Mouse (Mus musculus): ENCODE measurements at regions not wholly inside any gene's neighbourhood (a gene's known extent, or its start where the extent isn't known, plus 50 kb on each side); places are given as distances from the start of the nearest gene placed in this dataset.
"Not testable (repeated sequence)": the region's sequence is repeated elsewhere in the genome, so short reads cannot be mapped to it uniquely, and the experiment has no call there.

DNA sequence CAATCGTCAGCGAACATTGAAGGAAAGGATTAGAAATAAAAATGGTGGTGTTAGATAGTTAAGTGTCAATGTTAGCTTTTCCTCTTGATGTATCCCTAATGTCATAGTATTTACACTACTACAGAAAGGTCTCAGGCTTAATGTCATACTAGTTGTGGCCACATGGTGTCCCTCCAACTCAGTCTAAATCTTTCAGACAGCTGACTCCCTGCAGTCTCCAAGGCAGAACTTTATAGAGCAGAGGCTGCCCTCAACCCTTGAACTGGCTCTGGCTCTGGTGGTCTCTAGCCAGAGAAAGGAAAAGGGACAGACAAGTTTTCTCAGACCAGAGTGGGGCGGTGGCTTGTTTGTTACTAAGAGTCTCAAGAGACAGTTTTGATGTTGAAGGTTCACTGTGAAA lies 99.5 kb upstream of the Eif4g2 start:
- WGBS, result 51% methylated on average over 3 of the region's 3 CpGs
- TF ChIP-seq EP300 (IDR thresholded peaks at IDR 0.05) (no peak), CTCF (IDR thresholded peaks at IDR 0.05) (peak; percentile 86)
- ATAC-seq, result peak; percentile 51
- Histone ChIP-seq H3K9me3 (ENCODE audit: low read length) (no peaks in the 10 kb centered on the region), H3K4me3 (ENCODE audit: low read depth, low read length) (no peak overlapping the region), H3K9ac (replicated peaks; ENCODE audit: low read depth) (no peak overlapping the region), H3K36me3 (ENCODE audit: insufficient read depth, low read length) (no peaks in the 10 kb centered on the region), H3K4me1 (ENCODE audit: insufficient read depth, low read depth, low read length) (peaks cover 4% of the 10 kb centered on the region; the same call in 1 of the 2 replicates), H3K27me3 (replicated peaks; ENCODE audit: insufficient read depth, low read length) (no peaks in the 10 kb centered on the region), H3K27ac (ENCODE audit: low read length) (no peak overlapping the region), H3K4me2 (replicated peaks; ENCODE audit: low read depth, low read length) (no peak overlapping the region)
- peak; percentile 84 for DNase-seq (ENCODE audit: low spot score)

DNA sequence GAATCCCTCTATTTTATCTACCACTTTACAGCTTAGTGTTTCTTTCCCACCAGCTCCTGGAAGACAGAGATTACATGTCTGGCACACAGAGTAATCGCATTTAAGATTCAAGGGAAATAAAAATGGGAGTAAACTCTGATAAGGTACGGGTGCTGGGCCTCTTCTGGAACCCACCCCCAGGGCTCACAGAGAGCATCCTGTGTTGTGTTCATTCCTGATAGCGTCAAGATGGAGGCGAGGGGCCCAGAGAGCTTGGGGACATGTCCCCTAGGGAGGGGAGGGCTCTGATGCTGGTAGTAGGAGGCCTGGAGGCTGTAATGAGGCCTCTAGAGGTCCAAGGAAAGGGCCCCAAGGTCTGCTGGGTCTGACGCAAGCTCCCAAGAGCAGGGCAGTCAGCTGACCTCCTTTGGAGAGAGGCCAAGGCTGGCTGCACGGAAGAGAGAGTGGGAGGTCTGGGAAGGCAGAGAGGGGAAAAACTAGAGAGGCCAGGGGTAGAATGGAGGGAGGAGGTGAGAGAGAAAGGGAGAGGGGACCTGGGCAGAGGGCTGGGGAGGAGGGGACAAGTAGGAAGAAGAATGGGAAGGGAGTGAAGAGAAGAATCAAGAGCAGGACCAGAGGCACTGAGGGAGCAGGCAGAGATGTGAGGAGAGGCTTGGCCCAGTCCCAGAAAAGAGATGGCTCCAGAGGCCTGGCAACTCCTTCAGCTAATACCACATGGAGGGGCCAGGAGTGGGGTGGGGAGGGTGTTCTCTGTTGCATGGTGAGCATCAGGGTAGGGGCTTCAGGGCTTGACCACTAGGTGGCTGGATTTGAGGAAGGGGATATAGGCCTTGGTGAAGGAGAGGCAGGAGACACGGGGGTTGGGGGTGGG lies 96.8 kb upstream of the Eif4g2 start:
- Histone ChIP-seq H3K27ac (ENCODE audit: low read length) (peak overlapping the region; percentile 26; the same call in 1 of the 2 replicates), H3K9ac (replicated peaks; ENCODE audit: low read depth) (no peak overlapping the region), H3K4me3 (ENCODE audit: low read depth, low read length) (no peak overlapping the region), H3K27me3 (replicated peaks; ENCODE audit: insufficient read depth, low read length) (no peaks in the 10 kb centered on the region), H3K4me1 (ENCODE audit: insufficient read depth, low read depth, low read length) (peaks cover 4% of the 10 kb centered on the region; the same call in 1 of the 2 replicates), H3K36me3 (ENCODE audit: insufficient read depth, low read length) (no peaks in the 10 kb centered on the region), H3K9me3 (ENCODE audit: low read length) (no peaks in the 10 kb centered on the region), H3K4me2 (replicated peaks; ENCODE audit: low read depth, low read length) (no peak overlapping the region)
- peak; percentile 78 for DNase-seq (ENCODE audit: low spot score)
- TF ChIP-seq EP300 (IDR thresholded peaks at IDR 0.05) (no peak), CTCF (IDR thresholded peaks at IDR 0.05) (no peak)
- peak; percentile 85 for ATAC-seq
- 37% methylated on average over 7 of the region's 7 CpGs for WGBS

DNA sequence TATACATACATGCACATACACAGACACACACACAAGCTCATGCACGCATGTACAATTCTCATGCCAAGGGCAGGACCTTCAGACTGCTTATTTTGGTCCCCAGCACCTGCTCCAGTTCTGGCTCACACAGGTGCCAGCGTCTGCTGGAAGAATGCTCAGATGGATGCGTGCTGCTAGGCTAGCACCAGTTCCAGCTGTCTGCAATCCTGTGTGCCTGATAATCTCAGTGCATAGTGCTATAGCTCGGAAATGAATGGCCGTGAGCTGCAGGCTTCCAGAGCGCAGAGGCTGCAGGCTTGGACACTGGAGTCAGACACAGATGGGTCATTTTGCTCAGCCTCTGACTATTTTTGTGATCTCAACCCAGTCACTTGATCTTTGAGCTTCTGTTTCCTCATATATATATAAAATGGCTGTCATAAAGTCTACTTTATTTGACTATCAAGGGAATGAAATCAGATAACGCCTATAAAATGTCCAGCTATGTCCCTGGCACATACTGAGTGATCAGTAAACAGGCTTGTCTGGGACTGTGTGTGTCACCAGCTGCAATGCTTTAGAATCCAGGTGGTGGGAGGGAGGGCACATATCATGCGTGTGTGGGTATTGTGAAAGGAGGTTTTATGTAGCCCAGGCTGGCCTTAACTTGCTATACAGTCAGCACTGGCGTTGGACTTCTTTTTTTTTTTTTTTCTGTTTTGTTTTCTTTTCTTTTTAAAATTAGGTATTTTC lies 91.7 kb upstream of the Eif4g2 start:
- H3K36me3 ChIP-seq (ENCODE audit: insufficient read depth, low read length), result no peaks in the 10 kb centered on the region
- peaks cover 2% of the 10 kb centered on the region; the same call in 1 of the 2 replicates for H3K4me1 ChIP-seq (ENCODE audit: insufficient read depth, low read depth, low read length)
- no peak overlapping the region for H3K4me3 ChIP-seq (ENCODE audit: low read depth, low read length)
- H3K27me3 ChIP-seq (replicated peaks; ENCODE audit: insufficient read depth, low read length), result no peaks in the 10 kb centered on the region
- ATAC-seq, result peak; percentile 32; the same call in 1 of the 2 replicates
- TF ChIP-seq CTCF (IDR thresholded peaks at IDR 0.05), result no peak
- no peak for TF ChIP-seq EP300 (IDR thresholded peaks at IDR 0.05)
- DNase-seq (ENCODE audit: low spot score), result peak; percentile 26
- H3K9me3 ChIP-seq (ENCODE audit: low read length), result no peaks in the 10 kb centered on the region
- 67% methylated on average over 9 of the region's 9 CpGs for whole genome bisulfite sequencing
- H3K4me2 ChIP-seq (replicated peaks; ENCODE audit: low read depth, low read length), result no peak overlapping the region
- H3K27ac ChIP-seq (ENCODE audit: low read length), result no peak overlapping the region
- H3K9ac ChIP-seq (replicated peaks; ENCODE audit: low read depth), result no peak overlapping the region

DNA sequence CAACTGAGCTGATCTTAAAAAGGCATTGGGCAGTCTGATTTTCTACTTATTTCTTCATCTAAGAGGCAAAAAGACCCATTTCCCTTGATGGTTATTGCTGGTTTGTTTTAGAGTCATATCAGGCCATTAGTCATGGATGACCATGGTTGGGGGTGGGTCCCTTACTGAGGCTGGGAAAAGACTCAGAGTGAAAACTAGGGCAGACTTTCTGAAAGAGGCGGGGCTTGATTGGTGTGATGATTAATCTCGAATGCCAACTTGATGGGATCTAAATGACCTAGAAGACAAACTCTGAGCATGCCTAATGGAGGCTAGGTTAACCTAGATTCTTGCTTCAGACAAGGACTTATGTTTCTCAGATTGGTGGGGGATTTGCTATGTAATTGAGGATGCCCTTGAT lies 89.2 kb upstream of the Eif4g2 start:
- no peaks in the 10 kb centered on the region for H3K4me1 ChIP-seq (ENCODE audit: insufficient read depth, low read depth, low read length)
- TF ChIP-seq CTCF (IDR thresholded peaks at IDR 0.05) (no peak), EP300 (IDR thresholded peaks at IDR 0.05) (no peak)
- 85% methylated on average over 2 of the region's 2 CpGs for WGBS
- H3K9me3 ChIP-seq (ENCODE audit: low read length), result no peaks in the 10 kb centered on the region
- no peak overlapping the region for H3K4me2 ChIP-seq (replicated peaks; ENCODE audit: low read depth, low read length)
- H3K36me3 ChIP-seq (ENCODE audit: insufficient read depth, low read length), result no peaks in the 10 kb centered on the region
- no peak for DNase-seq (ENCODE audit: low spot score)
- no peak overlapping the region for H3K9ac ChIP-seq (replicated peaks; ENCODE audit: low read depth)
- no peaks in the 10 kb centered on the region for H3K27me3 ChIP-seq (replicated peaks; ENCODE audit: insufficient read depth, low read length)
- ATAC-seq, result no peak
- no peak overlapping the region for H3K27ac ChIP-seq (ENCODE audit: low read length)
- no peak overlapping the region for H3K4me3 ChIP-seq (ENCODE audit: low read depth, low read length)

DNA sequence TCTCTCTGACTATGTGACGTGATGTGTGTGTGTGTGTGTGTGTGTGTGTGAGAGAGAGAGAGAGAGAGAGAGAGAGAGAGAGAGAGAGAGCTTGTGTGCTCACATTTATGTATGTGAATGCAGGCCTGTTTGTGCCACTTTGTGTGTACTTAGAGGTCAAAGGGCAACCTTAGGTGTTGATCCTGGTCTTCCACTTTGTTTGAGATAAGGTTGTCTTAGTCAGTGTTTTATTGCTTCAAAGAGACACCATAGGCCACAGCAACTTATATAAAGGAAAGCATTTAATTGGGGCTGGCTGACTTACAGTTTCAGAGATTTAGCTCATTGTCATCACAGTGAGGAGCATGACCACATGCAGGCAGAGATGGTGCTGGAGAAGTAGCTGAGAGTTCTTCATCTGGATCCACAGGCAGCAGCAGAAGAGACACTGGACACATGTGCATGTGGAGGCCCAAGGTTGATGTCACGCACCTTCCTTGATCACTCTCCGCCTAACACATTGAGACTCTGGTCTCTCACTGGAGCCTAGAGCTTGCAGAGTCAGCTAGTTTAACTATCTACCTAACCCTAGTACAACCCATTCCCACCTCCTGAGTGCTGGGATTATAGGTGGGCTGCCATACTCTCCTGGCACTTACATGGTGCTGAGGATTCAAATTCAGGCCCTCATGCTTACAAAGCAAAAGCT lies 85.9 kb upstream of the Eif4g2 start:
- not testable (repeated sequence) for H3K36me3 ChIP-seq (ENCODE audit: insufficient read depth, low read length); H3K4me3 ChIP-seq (ENCODE audit: low read depth, low read length); ATAC-seq; H3K4me2 ChIP-seq (replicated peaks; ENCODE audit: low read depth, low read length); H3K27me3 ChIP-seq (replicated peaks; ENCODE audit: insufficient read depth, low read length); H3K9ac ChIP-seq (replicated peaks; ENCODE audit: low read depth); H3K27ac ChIP-seq (ENCODE audit: low read length); DNase-seq (ENCODE audit: low spot score); H3K4me1 ChIP-seq (ENCODE audit: insufficient read depth, low read depth, low read length); H3K9me3 ChIP-seq (ENCODE audit: low read length)
- WGBS, result 93% methylated on average over 3 of the region's 3 CpGs

DNA sequence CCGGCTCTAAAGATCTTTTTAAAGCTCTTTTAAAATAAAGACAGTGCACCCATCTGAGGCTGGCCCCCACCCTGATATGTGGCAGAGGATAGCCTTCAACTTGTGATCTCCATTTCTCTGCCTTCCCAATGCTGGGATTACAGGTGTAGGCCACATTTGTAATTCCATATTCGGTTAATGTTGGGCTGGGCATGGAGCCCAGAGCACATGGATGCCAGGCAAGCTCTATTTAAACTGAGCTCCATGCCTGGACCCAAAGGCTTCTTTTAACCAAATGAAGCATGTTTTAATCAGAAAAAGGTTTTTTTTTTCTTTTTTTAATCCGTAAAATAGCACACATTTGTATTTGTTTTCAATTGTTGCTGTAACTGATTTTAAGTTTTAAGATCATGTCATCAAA lies 82.2 kb upstream of the Eif4g2 start:
- no peak overlapping the region for H3K27ac ChIP-seq (ENCODE audit: low read length)
- H3K4me3 ChIP-seq (ENCODE audit: low read depth, low read length), result no peak overlapping the region
- ATAC-seq (no peak), DNase-seq (ENCODE audit: low spot score) (no peak)
- no peaks in the 10 kb centered on the region for H3K4me1 ChIP-seq (ENCODE audit: insufficient read depth, low read depth, low read length)
- TF ChIP-seq EP300 (IDR thresholded peaks at IDR 0.05), result no peak
- TF ChIP-seq CTCF (IDR thresholded peaks at IDR 0.05), result no peak
- no peak overlapping the region for H3K9ac ChIP-seq (replicated peaks; ENCODE audit: low read depth)
- no peaks in the 10 kb centered on the region for H3K27me3 ChIP-seq (replicated peaks; ENCODE audit: insufficient read depth, low read length)
- H3K36me3 ChIP-seq (ENCODE audit: insufficient read depth, low read length), result no peaks in the 10 kb centered on the region
- H3K9me3 ChIP-seq (ENCODE audit: low read length), result no peaks in the 10 kb centered on the region
- 81% methylated on average over 3 of the region's 3 CpGs for WGBS
- H3K4me2 ChIP-seq (replicated peaks; ENCODE audit: low read depth, low read length), result no peak overlapping the region

All from lung, postnatal 0 days (tissue).